Mouse (Mus musculus): ENCODE measurements at regions not wholly inside any gene's neighbourhood (a gene's known extent, or its start where the extent isn't known, plus 50 kb on each side); places are given as distances from the start of the nearest gene placed in this dataset.
A peak's percentile ranks its signal among the peaks of the same experiment; 100 is the strongest.

- no peaks in the 10 kb centered on the region for H3K9me3 ChIP-seq (replicated peaks; ENCODE audit: control insufficient read depth, low read length)
- no peak overlapping the region for H3K27ac ChIP-seq (ENCODE audit: low read length)
- no peaks in the 10 kb centered on the region for H3K27me3 ChIP-seq (ENCODE audit: control insufficient read depth, insufficient read depth, low read depth, low read length)
- no peaks in the 10 kb centered on the region for H3K4me1 ChIP-seq (ENCODE audit: control insufficient read depth, low read depth, low read length)
- WGBS (ENCODE audit: insufficient replicate concordance), result 45% methylated on average over 3 of the region's 3 CpGs
- ATAC-seq (ENCODE audit: low read depth), result no peak
- no peaks in the 10 kb centered on the region for H3K36me3 ChIP-seq (ENCODE audit: control insufficient read depth, insufficient read depth)
- no peak overlapping the region for H3K9ac ChIP-seq (ENCODE audit: low read depth, low read length)
- no peak overlapping the region for H3K4me3 ChIP-seq (ENCODE audit: low read depth, low read length)
- H3K4me2 ChIP-seq (ENCODE audit: low read depth, low read length), result no peak overlapping the region
Measured at GRCm38 (mm10) chr2:106465055-106465454, 228.0 kb upstream of the Mpped2 start.

GRCm38 (mm10) chr2:106465831-106466230 lies 227.2 kb upstream of the Mpped2 start:
- no peak for ATAC-seq (ENCODE audit: low read depth)
- no peak overlapping the region for H3K4me2 ChIP-seq (ENCODE audit: low read depth, low read length)
- no peaks in the 10 kb centered on the region for H3K36me3 ChIP-seq (ENCODE audit: control insufficient read depth, insufficient read depth)
- H3K4me1 ChIP-seq (ENCODE audit: control insufficient read depth, low read depth, low read length), result no peaks in the 10 kb centered on the region
- no peak overlapping the region for H3K9ac ChIP-seq (ENCODE audit: low read depth, low read length)
- H3K27ac ChIP-seq (ENCODE audit: low read length), result no peak overlapping the region
- H3K27me3 ChIP-seq (ENCODE audit: control insufficient read depth, insufficient read depth, low read depth, low read length), result no peaks in the 10 kb centered on the region
- no peak overlapping the region for H3K4me3 ChIP-seq (ENCODE audit: low read depth, low read length)
- no peaks in the 10 kb centered on the region for H3K9me3 ChIP-seq (replicated peaks; ENCODE audit: control insufficient read depth, low read length)
- WGBS (ENCODE audit: insufficient replicate concordance), result 70% methylated on average over 3 of the region's 3 CpGs

GRCm38 (mm10) chr2:106469196-106469595 lies 223.9 kb upstream of the Mpped2 start:
- no peak for ATAC-seq (ENCODE audit: low read depth)
- H3K4me2 ChIP-seq (ENCODE audit: low read depth, low read length), result no peak overlapping the region
- no peaks in the 10 kb centered on the region for H3K27me3 ChIP-seq (ENCODE audit: control insufficient read depth, insufficient read depth, low read depth, low read length)
- no peak overlapping the region for H3K9ac ChIP-seq (ENCODE audit: low read depth, low read length)
- no peak overlapping the region for H3K27ac ChIP-seq (ENCODE audit: low read length)
- H3K9me3 ChIP-seq (replicated peaks; ENCODE audit: control insufficient read depth, low read length), result no peaks in the 10 kb centered on the region
- WGBS (ENCODE audit: insufficient replicate concordance), result 63% methylated on average over 2 of the region's 2 CpGs
- no peak overlapping the region for H3K4me3 ChIP-seq (ENCODE audit: low read depth, low read length)
- H3K4me1 ChIP-seq (ENCODE audit: control insufficient read depth, low read depth, low read length), result no peaks in the 10 kb centered on the region
- no peaks in the 10 kb centered on the region for H3K36me3 ChIP-seq (ENCODE audit: control insufficient read depth, insufficient read depth)

- H3K9ac ChIP-seq (ENCODE audit: low read depth, low read length), result no peak overlapping the region
- no peak for ATAC-seq (ENCODE audit: low read depth)
- no peaks in the 10 kb centered on the region for H3K4me1 ChIP-seq (ENCODE audit: control insufficient read depth, low read depth, low read length)
- no peak overlapping the region for H3K4me2 ChIP-seq (ENCODE audit: low read depth, low read length)
- H3K27ac ChIP-seq (ENCODE audit: low read length), result no peak overlapping the region
- no peak overlapping the region for H3K4me3 ChIP-seq (ENCODE audit: low read depth, low read length)
- no peaks in the 10 kb centered on the region for H3K9me3 ChIP-seq (replicated peaks; ENCODE audit: control insufficient read depth, low read length)
- WGBS (ENCODE audit: insufficient replicate concordance), result 46% methylated on average over 3 of the region's 3 CpGs
- H3K27me3 ChIP-seq (ENCODE audit: control insufficient read depth, insufficient read depth, low read depth, low read length), result no peaks in the 10 kb centered on the region
- no peaks in the 10 kb centered on the region for H3K36me3 ChIP-seq (ENCODE audit: control insufficient read depth, insufficient read depth)
Measured at GRCm38 (mm10) chr2:106473458-106473857, 219.6 kb upstream of the Mpped2 start.

- Histone ChIP-seq H3K9ac (ENCODE audit: low read depth, low read length) (no peak overlapping the region), H3K4me2 (ENCODE audit: low read depth, low read length) (no peak overlapping the region), H3K4me3 (ENCODE audit: low read depth, low read length) (no peak overlapping the region), H3K9me3 (replicated peaks; ENCODE audit: control insufficient read depth, low read length) (no peaks in the 10 kb centered on the region), H3K36me3 (ENCODE audit: control insufficient read depth, insufficient read depth) (no peaks in the 10 kb centered on the region), H3K27ac (ENCODE audit: low read length) (no peak overlapping the region), H3K4me1 (ENCODE audit: control insufficient read depth, low read depth, low read length) (no peaks in the 10 kb centered on the region), H3K27me3 (ENCODE audit: control insufficient read depth, insufficient read depth, low read depth, low read length) (no peaks in the 10 kb centered on the region)
- no peak for ATAC-seq (ENCODE audit: low read depth)
- WGBS (ENCODE audit: insufficient replicate concordance), result 55% methylated on average over 2 of the region's 2 CpGs
Measured at GRCm38 (mm10) chr2:106477991-106478390, 215.1 kb upstream of the Mpped2 start.

- ATAC-seq (ENCODE audit: low read depth), result no peak
- no peak overlapping the region for H3K27ac ChIP-seq (ENCODE audit: low read length)
- H3K9me3 ChIP-seq (replicated peaks; ENCODE audit: control insufficient read depth, low read length), result no peaks in the 10 kb centered on the region
- H3K4me3 ChIP-seq (ENCODE audit: low read depth, low read length), result no peak overlapping the region
- WGBS (ENCODE audit: insufficient replicate concordance), result 48% methylated on average over 5 of the region's 5 CpGs
- H3K27me3 ChIP-seq (ENCODE audit: control insufficient read depth, insufficient read depth, low read depth, low read length), result no peaks in the 10 kb centered on the region
- H3K36me3 ChIP-seq (ENCODE audit: control insufficient read depth, insufficient read depth), result no peaks in the 10 kb centered on the region
- H3K9ac ChIP-seq (ENCODE audit: low read depth, low read length), result no peak overlapping the region
- no peak overlapping the region for H3K4me2 ChIP-seq (ENCODE audit: low read depth, low read length)
- H3K4me1 ChIP-seq (ENCODE audit: control insufficient read depth, low read depth, low read length), result no peaks in the 10 kb centered on the region
Measured at GRCm38 (mm10) chr2:106487335-106488082, 205.6 kb upstream of the Mpped2 start.

GRCm38 (mm10) chr2:106498735-106499134 lies 194.3 kb upstream of the Mpped2 start:
- H3K4me2 ChIP-seq (ENCODE audit: low read depth, low read length), result no peak overlapping the region
- no peaks in the 10 kb centered on the region for H3K9me3 ChIP-seq (replicated peaks; ENCODE audit: control insufficient read depth, low read length)
- no peak overlapping the region for H3K27ac ChIP-seq (ENCODE audit: low read length)
- peak; percentile 53 for ATAC-seq (ENCODE audit: low read depth)
- no peaks in the 10 kb centered on the region for H3K36me3 ChIP-seq (ENCODE audit: control insufficient read depth, insufficient read depth)
- H3K4me3 ChIP-seq (ENCODE audit: low read depth, low read length), result no peak overlapping the region
- no peaks in the 10 kb centered on the region for H3K4me1 ChIP-seq (ENCODE audit: control insufficient read depth, low read depth, low read length)
- no peaks in the 10 kb centered on the region for H3K27me3 ChIP-seq (ENCODE audit: control insufficient read depth, insufficient read depth, low read depth, low read length)
- no peak overlapping the region for H3K9ac ChIP-seq (ENCODE audit: low read depth, low read length)

- Histone ChIP-seq H3K9ac (ENCODE audit: low read depth, low read length) (no peak overlapping the region), H3K27ac (ENCODE audit: low read length) (no peak overlapping the region), H3K4me3 (ENCODE audit: low read depth, low read length) (no peak overlapping the region), H3K27me3 (ENCODE audit: control insufficient read depth, insufficient read depth, low read depth, low read length) (no peaks in the 10 kb centered on the region), H3K9me3 (replicated peaks; ENCODE audit: control insufficient read depth, low read length) (no peaks in the 10 kb centered on the region), H3K4me2 (ENCODE audit: low read depth, low read length) (no peak overlapping the region), H3K4me1 (ENCODE audit: control insufficient read depth, low read depth, low read length) (no peaks in the 10 kb centered on the region), H3K36me3 (ENCODE audit: control insufficient read depth, insufficient read depth) (no peaks in the 10 kb centered on the region)
- 71% methylated on average over 3 of the region's 3 CpGs for WGBS (ENCODE audit: insufficient replicate concordance)
- no peak for ATAC-seq (ENCODE audit: low read depth)
Measured at GRCm38 (mm10) chr2:106499227-106499928, 193.7 kb upstream of the Mpped2 start.

GRCm38 (mm10) chr2:106504933-106505420 lies 188.1 kb upstream of the Mpped2 start:
- no peak for ATAC-seq (ENCODE audit: low read depth)

More at GRCm38 (mm10) chr2:106504933-106505420, 188.1 kb upstream of the Mpped2 start:
- Histone ChIP-seq H3K4me2 (ENCODE audit: low read depth, low read length) (no peak overlapping the region), H3K27me3 (ENCODE audit: control insufficient read depth, insufficient read depth, low read depth, low read length) (no peaks in the 10 kb centered on the region), H3K9ac (ENCODE audit: low read depth, low read length) (no peak overlapping the region), H3K4me1 (ENCODE audit: control insufficient read depth, low read depth, low read length) (no peaks in the 10 kb centered on the region), H3K9me3 (replicated peaks; ENCODE audit: control insufficient read depth, low read length) (no peaks in the 10 kb centered on the region), H3K36me3 (ENCODE audit: control insufficient read depth, insufficient read depth) (no peaks in the 10 kb centered on the region), H3K4me3 (ENCODE audit: low read depth, low read length) (no peak overlapping the region), H3K27ac (ENCODE audit: low read length) (no peak overlapping the region)
- WGBS (ENCODE audit: insufficient replicate concordance), result 58% methylated on average over 1 of the region's 1 CpGs

Data from liver, embryonic 16.5 days (tissue).